Mouse (Mus musculus) neutrophil, adult 59 days (primary cell): ENCODE data around the gene Olfr649. TPM values are rescaled to one million over a fixed set of nuclear protein-coding genes. Genes with fewer than 3 reads are reported as not detected.

ENCODE experiments used
- total RNA-seq, 2 experiments: library from RNA; stranded (reverse); gene quantifications; 1 replicate in 1 of 2; 2 replicates in 1 of 2; pipeline ENCODE4 v1.2.4; 2023

Gene Olfr649
- not detected for total RNA-seq

GRCm38 (mm10) chr7:104195885-104196284, at the start of gene Olfr649:
TSS of gene Olfr649 (minus strand) at chr7:104195985.

GRCm38 (mm10) chr7:104244287-104245181, 48.7 kb upstream of the Olfr649 start, which contains the start of gene Trim34a:
TSS of gene Trim34a (plus strand) at chr7:104244457.

GRCm38 (mm10) chr7:104218701-104219569, 23.1 kb upstream of the Olfr649 start, which contains the start of gene Trim6:
TSS of gene Trim6 (plus strand) at chr7:104218793.

GRCm38 (mm10) chr7:104183292-104183691, 12.5 kb downstream of the Olfr649 start, which contains the start of gene Olfr648:
TSS of gene Olfr648 (minus strand) at chr7:104183392.

GRCm38 (mm10) chr7:104150456-104150855, 45.3 kb downstream of the Olfr649 start, which contains the start of gene Ubqlnl:
TSS of gene Ubqlnl (minus strand) at chr7:104150556.

GRCm38 (mm10) chr7:104143179-104143578, 52.6 kb downstream of the Olfr649 start, which contains the start of gene Ubqln3:
TSS of gene Ubqln3 (minus strand) at chr7:104143279.

Other genes starting within 250 kb of the Olfr649 start
- not detected for gene Olfr635, start 224.8 kb downstream of the Olfr649 start, total RNA-seq
- not detected for gene Olfr638, start 197.2 kb downstream of the Olfr649 start, total RNA-seq
- gene Olfr639, start 178.7 kb downstream of the Olfr649 start, total RNA-seq, result under 1 TPM in 1 of 2 experiments, not detected in 1; 0.13 TPM
- not detected for gene Olfr640, start 170.4 kb downstream of the Olfr649 start, total RNA-seq
- not detected for gene Olfr641, start 160.5 kb downstream of the Olfr649 start, total RNA-seq
- gene Olfr642, start 143.3 kb downstream of the Olfr649 start, total RNA-seq, result not detected
- gene 4930516K23Rik, start 134.5 kb downstream of the Olfr649 start, total RNA-seq, result not detected
- gene Olfr644, start 124.1 kb downstream of the Olfr649 start, total RNA-seq, result not detected
- not detected for gene Olfr645, start 110.5 kb downstream of the Olfr649 start, total RNA-seq
- not detected for gene Olfr646, start 91.1 kb downstream of the Olfr649 start, total RNA-seq
- gene Ubqln5, start 66.2 kb downstream of the Olfr649 start, total RNA-seq, result not detected
- not detected for gene Olfr643, start 58.6 kb downstream of the Olfr649 start, total RNA-seq
- gene Ubqln3, start 52.7 kb downstream of the Olfr649 start, total RNA-seq, result not detected
- not detected for gene Ubqlnl, start 45.4 kb downstream of the Olfr649 start, total RNA-seq
- not detected for gene Olfm5, start 31.2 kb downstream of the Olfr649 start, total RNA-seq
- not detected for gene Olfr648, start 12.6 kb downstream of the Olfr649 start, total RNA-seq
- gene Trim6, start 22.8 kb upstream of the Olfr649 start, total RNA-seq, result 1 to 10 TPM; 1.8 to 2.1 TPM
- gene Trim34a, start 48.5 kb upstream of the Olfr649 start, total RNA-seq, result 10 to 100 TPM; 14.4 to 18.2 TPM
- 10 to 100 TPM; 13.1 to 13.3 TPM for gene Trim5, start 92.1 kb upstream of the Olfr649 start, total RNA-seq
- gene Trim12a, start 119.5 kb upstream of the Olfr649 start, total RNA-seq, result 10 to 100 TPM; 60.5 to 62.7 TPM
- 1 to 10 TPM; 1.5 to 1.6 TPM for gene Trim34b, start 133.5 kb upstream of the Olfr649 start, total RNA-seq
- 10 to 100 TPM; 29.1 to 32.0 TPM for gene Trim12c, start 157.4 kb upstream of the Olfr649 start, total RNA-seq
- gene Trim30b, start 173.9 kb upstream of the Olfr649 start, total RNA-seq, result 10 to 100 TPM; 55.8 to 60.5 TPM
- gene Trim30c, start 204.9 kb upstream of the Olfr649 start, total RNA-seq, result under 1 TPM; 0.64 to 0.73 TPM